Mouse (Mus musculus) CH12.LX (cell line): Measurements from ENCODE around the gene Yif1b. TPM values are rescaled to one million over a fixed set of nuclear protein-coding genes. Genes with fewer than 3 reads are reported as not detected.
"Not testable (repeated sequence)": the region's sequence is repeated elsewhere in the genome, so short reads cannot be mapped to it uniquely, and the experiment has no call there.

Experiments used
- DNase-seq: peaks from one replicate; pipeline ENCODE4 v3.0.0-alpha.2; 2013; ENCODE audit errors: extremely low read depth
- H3K27ac ChIP-seq: 2 replicates; pipeline ENCODE4 v1.5.1; 2012; ENCODE audit warnings: low read depth, mild to moderate bottlenecking, control low read depth, moderate library complexity; ENCODE audit not compliant: insufficient read depth
- H3K27me3 ChIP-seq: replicated peaks from 2 replicates; pipeline ENCODE3; 2012; ENCODE audit warnings: inconsistent platforms
- H3K36me3 ChIP-seq, 2 experiments: replicated peaks in 1 of 2; 2 replicates each; pipeline versions ENCODE3 to v1.6.1; 2012; ENCODE audit warnings: inconsistent platforms in 1 of 2, low read length in 1 of 2, mild to moderate bottlenecking in 1 of 2, mixed read lengths in 1 of 2, moderate library complexity in 1 of 2; ENCODE audit not compliant: control insufficient read depth in 1 of 2, insufficient read depth in 1 of 2
- H3K4me1 ChIP-seq, 2 experiments: 2 replicates each; pipeline ENCODE4 v1.6.1; 2012; ENCODE audit warnings: inconsistent platforms in 1 of 2, moderate library complexity in 1 of 2; ENCODE audit not compliant: insufficient read depth in 2 of 2, control insufficient read depth in 1 of 2
- H3K4me2 ChIP-seq: 2 replicates; pipeline ENCODE4 v1.6.1; 2012; ENCODE audit warnings: low read depth, mild to moderate bottlenecking, control low read depth; ENCODE audit not compliant: poor library complexity, insufficient read depth, severe bottlenecking
- H3K4me3 ChIP-seq, 3 experiments: fragments of 150-350 bp in 1 of 3; sonication (generic) in 1 of 3; replicated peaks in 1 of 3; 2 replicates each; pipeline versions ENCODE3 to v1.5.1; 2011 to 2012; ENCODE audit warnings: low read depth in 2 of 3, low read length in 2 of 3, mild to moderate bottlenecking in 2 of 3, moderate library complexity in 2 of 3, control low read depth in 1 of 3, improper control_type of control experiment in 1 of 3, inconsistent platforms in 1 of 3, mixed read lengths in 1 of 3; ENCODE audit not compliant: poor library complexity in 1 of 3
- H3K79me2 ChIP-seq: replicated peaks from 2 replicates; pipeline ENCODE4 v1.6.1; 2012; ENCODE audit warnings: mild to moderate bottlenecking, moderate library complexity; ENCODE audit not compliant: control insufficient read depth, poor library complexity, insufficient read depth, severe bottlenecking; ENCODE audit errors: extremely low read depth
- H3K9ac ChIP-seq: 2 replicates; pipeline ENCODE4 v1.6.1; 2012; ENCODE audit warnings: low read depth, mild to moderate bottlenecking, control low read depth, moderate library complexity; ENCODE audit not compliant: insufficient read depth
- H3K9me3 ChIP-seq: replicated peaks from 2 replicates; pipeline ENCODE3; 2012; ENCODE audit warnings: low read length, inconsistent platforms, mixed read lengths
- CHD1 ChIP-seq: IDR thresholded peaks from 2 replicates; pipeline ENCODE4 v1.6.1; 2012; ENCODE audit warnings: low read depth, low read length, improper control_type of control experiment, inconsistent platforms
- E2F4 ChIP-seq: IDR thresholded peaks from 2 replicates; pipeline ENCODE4 v1.6.1; 2011; ENCODE audit warnings: low read depth, low read length, improper control_type of control experiment; ENCODE audit not compliant: insufficient replicate concordance
- ELF1 ChIP-seq: IDR thresholded peaks from 2 replicates; pipeline ENCODE4 v1.6.1; 2014; ENCODE audit warnings: low read depth, mild to moderate bottlenecking, inconsistent platforms, low read length, improper control_type of control experiment
- EP300 ChIP-seq: IDR thresholded peaks from 2 replicates; pipeline ENCODE4 v1.6.1; 2011; ENCODE audit warnings: low read length, improper control_type of control experiment
- ETS1 ChIP-seq: conservative IDR thresholded peaks from 2 replicates; pipeline ENCODE4 v1.6.1; 2012; ENCODE audit warnings: low read depth, mild to moderate bottlenecking, inconsistent platforms, low read length, improper control_type of control experiment, moderate library complexity
- HCFC1 ChIP-seq: IDR thresholded peaks from 2 replicates; pipeline ENCODE4 v1.6.1; 2012; ENCODE audit warnings: low read depth, mild to moderate bottlenecking, inconsistent platforms, low read length, improper control_type of control experiment
- IRF4 ChIP-seq: IDR thresholded peaks from 2 replicates; pipeline ENCODE4 v1.6.1; 2014; ENCODE audit warnings: low read depth, mild to moderate bottlenecking, inconsistent platforms, low read length, improper control_type of control experiment
- MAX ChIP-seq: IDR thresholded peaks from 2 replicates; pipeline ENCODE4 v1.6.1; 2011; ENCODE audit warnings: low read length, improper control_type of control experiment
- NRF1 ChIP-seq: IDR thresholded peaks from 2 replicates; pipeline ENCODE4 v1.6.1; 2014; ENCODE audit warnings: low read depth, mild to moderate bottlenecking, inconsistent platforms, low read length, improper control_type of control experiment, moderate library complexity
- POLR2A ChIP-seq: IDR thresholded peaks from 2 replicates; pipeline ENCODE4 v1.6.1; 2011; ENCODE audit warnings: low read depth, mild to moderate bottlenecking, improper control_type of control experiment, low read length
- POLR2AphosphoS2 ChIP-seq: IDR thresholded peaks from 2 replicates; pipeline ENCODE4 v1.6.1; 2011; ENCODE audit warnings: low read depth, low read length, improper control_type of control experiment
- RAD21 ChIP-seq: IDR thresholded peaks from 2 replicates; pipeline ENCODE4 v1.6.1; 2011; ENCODE audit warnings: low read depth, mild to moderate bottlenecking, low read length, improper control_type of control experiment, moderate library complexity
- SIN3A ChIP-seq: IDR thresholded peaks from 2 replicates; pipeline ENCODE4 v1.6.1; 2012; ENCODE audit warnings: low read length, improper control_type of control experiment, inconsistent platforms
- SMC3 ChIP-seq: IDR thresholded peaks from 2 replicates; pipeline ENCODE4 v1.6.1; 2011; ENCODE audit warnings: low read depth, low read length, improper control_type of control experiment
- USF2 ChIP-seq: conservative IDR thresholded peaks from 2 replicates; pipeline ENCODE4 v1.6.1; 2011; ENCODE audit warnings: low read depth, low read length, improper control_type of control experiment
- ZC3H11A ChIP-seq: IDR thresholded peaks from 2 replicates; pipeline ENCODE4 v1.6.1; 2012; ENCODE audit warnings: low read depth, mild to moderate bottlenecking, inconsistent platforms, low read length, improper control_type of control experiment
- ZNF384 ChIP-seq: IDR thresholded peaks from 2 replicates; pipeline ENCODE4 v1.6.1; 2012; ENCODE audit warnings: low read depth, low read length, improper control_type of control experiment, inconsistent platforms
- dilution Hi-C: fragments of 300-500 bp; cut with MboI; formaldehyde crosslinking; loops from 2 replicates; pipeline ENCODE4 v1.14.3; 2020; ENCODE audit warnings: low sequenced_read_pairs; ENCODE audit not compliant: extremely low pct_unique_long_range_greater_than_20kb, extremely low pct_ligation_motif_present
- in situ Hi-C: fragments of 300-500 bp; cut with MboI; formaldehyde crosslinking; loops from 3 replicates; pipeline ENCODE4 v1.14.3; 2019; ENCODE audit warnings: low sequenced_read_pairs, low pct_ligation_motif_present, low pct_unique_long_range_greater_than_20kb, mixed read lengths
- polyA plus RNA-seq: library from polyadenylated mRNA; unstranded; fragments of >175 nt; gene quantifications from 2 replicates; pipeline ENCODE4 v1.2.1, GENCODE M21; 2012; ENCODE audit warnings: low read depth; ENCODE audit not compliant: insufficient read length
- total RNA-seq, 2 experiments: library from RNA; depleted of rRNA; stranded (reverse); fragments of 300-350 nt in 1 of 2; fragments of >200 nt in 1 of 2; gene quantifications; 2 replicates each; pipeline ENCODE4 v1.2.3; 2012 to 2014

The Yif1b gene
- total and polyA plus RNA-seq, 3 experiments: 63.0 to 99.4 (median 69.4) TPM

DNA sequence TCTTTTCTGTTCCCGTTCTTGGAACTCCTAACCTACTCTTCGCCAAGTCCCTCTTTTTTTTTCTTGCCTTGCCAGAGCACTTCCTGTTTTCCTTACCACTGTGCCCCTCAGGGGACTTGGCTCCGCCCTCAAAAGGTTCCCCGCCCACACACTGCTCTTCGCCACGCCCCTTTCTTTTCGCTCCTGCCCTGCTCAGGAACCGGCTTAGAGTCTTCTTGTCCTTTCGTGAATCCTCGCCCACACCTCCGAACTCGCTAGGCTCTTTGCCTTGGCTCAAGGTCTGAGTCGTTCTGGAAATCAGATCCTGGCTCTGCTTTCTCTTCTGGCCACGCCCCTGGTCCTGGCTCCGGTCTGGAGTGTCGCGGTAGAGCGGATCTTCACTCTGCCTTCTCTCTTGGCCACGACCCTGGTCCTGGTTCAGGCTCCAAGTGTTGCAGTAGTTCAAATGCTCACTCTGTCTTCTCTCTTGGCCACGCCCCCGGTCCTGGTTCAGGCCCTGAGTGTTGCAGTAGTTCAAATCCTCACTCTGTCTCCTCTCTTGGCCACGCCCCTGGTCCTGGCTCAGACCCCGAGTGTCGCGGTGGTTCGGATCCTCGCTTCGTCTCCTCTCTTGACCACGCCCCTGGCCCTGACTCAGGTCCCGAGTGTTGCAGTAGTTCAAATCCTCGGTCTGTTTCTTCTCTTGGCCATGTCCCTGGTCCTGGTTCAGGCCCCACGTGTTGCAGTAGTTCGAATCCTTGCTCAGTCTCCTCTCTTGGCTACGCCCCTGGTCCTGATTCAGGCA is 26.5 kb upstream of the Yif1b start:
- in situ Hi-C loops: loop anchor here (5.0 kb wide), 1 partner anchor 36 kb away; the partner anchor contains the start of gene 2200002D01Rik

DNA sequence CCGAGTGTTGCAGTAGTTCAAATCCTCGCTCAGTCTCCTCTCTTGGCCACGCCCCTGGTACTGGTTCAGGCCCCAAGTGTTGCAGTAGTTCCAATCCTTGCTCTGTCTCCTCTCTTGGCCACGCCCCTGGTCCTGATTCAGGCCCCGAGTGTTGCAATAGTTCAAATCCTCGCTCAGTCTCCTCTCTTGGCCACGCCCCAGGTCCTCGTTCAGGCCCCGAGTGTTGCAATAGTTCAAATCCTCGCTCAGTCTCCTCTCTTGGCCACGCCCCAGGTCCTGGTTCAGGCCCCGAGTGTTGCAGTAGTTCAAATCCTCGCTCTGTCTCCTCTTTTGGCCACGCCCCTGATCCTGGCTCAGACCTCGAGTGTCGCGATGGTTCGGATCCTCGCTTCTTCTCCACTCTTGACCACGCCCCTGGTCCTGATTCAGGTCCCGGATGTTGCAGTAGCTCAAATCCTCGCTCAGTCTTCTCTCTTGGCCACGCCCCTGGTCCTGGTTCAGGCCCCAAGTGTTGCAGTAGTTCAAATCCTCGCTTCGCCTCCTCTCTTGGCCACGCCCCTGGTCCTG is 25.8 kb upstream of the Yif1b start:
- peak; percentile 74 for DNase-seq

More for the DNA sequence above, 26.5 kb upstream of the Yif1b start:
- peaks cover 5% of the 10 kb centered on the region for H3K9me3 ChIP-seq
- no peaks in the 10 kb centered on the region for H3K36me3 ChIP-seq
- TF ChIP-seq ZNF384: peak; percentile 83
- peak; percentile 36; the same call in 1 of the 2 replicates for TF ChIP-seq POLR2A
- peak; percentile 63; the same call in 1 of the 2 replicates for TF ChIP-seq SIN3A
- no peak for TF ChIP-seq EP300
- no peak for TF ChIP-seq HCFC1
- peak; percentile 85 for TF ChIP-seq ELF1
- TF ChIP-seq NRF1: no peak
- no peak for TF ChIP-seq CHD1
- no peak for TF ChIP-seq IRF4
- peak overlapping the region; percentile 9 for H3K4me2 ChIP-seq
- H3K4me1 ChIP-seq: peaks cover 0 to 10% of the 10 kb centered on the region in 2 experiments; a peak in 2 of 4 replicates
- H3K9ac ChIP-seq: 0 out of 2 replicates have a peak overlapping the region, but pooled peaks have one; percentile 1
- DNase-seq: peak; percentile 94
- dilution Hi-C loops: no loop called here
- H3K27me3 ChIP-seq: no peaks in the 10 kb centered on the region
- H3K27ac ChIP-seq: peak overlapping the region; percentile 47
- peak overlapping the region; percentile 40 to 52 (median 52) for H3K4me3 ChIP-seq
- H3K79me2 ChIP-seq: no peaks in the 10 kb centered on the region

DNA sequence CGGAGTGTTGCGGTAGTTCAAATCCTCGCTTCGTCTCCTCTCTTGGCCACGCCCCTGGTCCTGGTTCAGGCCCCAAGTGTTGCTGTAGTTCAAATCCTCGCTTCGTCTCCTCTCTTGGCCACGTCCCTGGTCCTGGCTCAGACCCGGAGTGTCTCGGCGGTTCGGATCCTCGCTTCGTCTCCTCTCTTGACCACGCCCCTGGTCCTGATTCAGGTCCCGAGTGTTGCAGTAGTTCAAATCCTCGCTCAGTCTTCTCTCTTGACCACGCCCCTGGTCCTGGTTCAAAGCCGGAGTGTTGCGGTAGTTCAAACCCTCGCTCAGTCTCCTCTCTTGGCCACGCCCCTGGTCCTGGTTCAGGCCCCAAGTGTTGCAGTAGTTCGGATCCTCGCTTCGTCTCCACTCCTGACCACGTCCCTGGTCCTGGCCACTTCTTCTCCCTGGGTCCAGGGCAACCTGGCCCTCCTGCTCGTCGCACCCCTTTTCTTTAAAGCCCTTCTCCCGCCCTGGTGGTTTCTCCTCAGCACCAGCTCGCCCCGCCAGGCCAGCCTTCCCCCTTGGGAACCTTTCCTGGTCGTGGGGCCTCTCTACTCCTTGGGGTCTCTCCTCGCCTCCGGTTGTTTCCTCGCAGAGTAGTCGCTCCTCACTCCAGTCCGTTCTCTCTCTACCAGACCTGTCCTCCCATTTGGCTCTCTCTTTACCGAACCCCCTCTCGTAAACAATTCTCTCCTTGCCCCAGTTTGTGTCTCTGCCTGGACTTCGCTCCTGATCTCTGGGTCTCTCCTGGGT is 25.2 kb upstream of the Yif1b start:
- H3K36me3 ChIP-seq, H3K4me2 ChIP-seq, H3K9me3 ChIP-seq, H3K4me3 ChIP-seq, H3K79me2 ChIP-seq, dilution Hi-C loops, DNase-seq, H3K9ac ChIP-seq, H3K27ac ChIP-seq, H3K27me3 ChIP-seq: not testable (repeated sequence)
- in situ Hi-C loops: loop anchor here (5.0 kb wide), 1 partner anchor 34 kb away; the partner anchor contains the start of gene 2200002D01Rik
- peaks cover 0 to 10% of the 10 kb centered on the region in 2 experiments; a peak in 2 of 4 replicates for H3K4me1 ChIP-seq

More for the DNA sequence above, 25.8 kb upstream of the Yif1b start:
- H3K4me1 ChIP-seq: peaks cover 0 to 10% of the 10 kb centered on the region in 2 experiments; a peak in 2 of 4 replicates
- no peak overlapping the region for H3K4me2 ChIP-seq
- in situ Hi-C loops: loop anchor here (5.0 kb wide), 1 partner anchor 35 kb away; the partner anchor contains the start of gene 2200002D01Rik
- peak overlapping the region; percentile 47 for H3K27ac ChIP-seq
- peaks cover 9% of the 10 kb centered on the region for H3K9me3 ChIP-seq
- H3K4me3 ChIP-seq: peak overlapping the region; percentile 40 to 52 (median 52)
- no peak overlapping the region for H3K9ac ChIP-seq
- H3K27me3 ChIP-seq: no peaks in the 10 kb centered on the region
- TF ChIP-seq E2F4 (no peak), EP300 (no peak), USF2 (no peak), SMC3 (no peak), RAD21 (no peak), ETS1 (no peak), ZC3H11A (no peak), POLR2AphosphoS2 (no peak), HCFC1 (no peak), MAX (no peak)
- H3K36me3 ChIP-seq: no peaks in the 10 kb centered on the region
- H3K79me2 ChIP-seq: no peaks in the 10 kb centered on the region
- dilution Hi-C loops: no loop called here
